Comparison of ENCODE assay signal across 21 mouse cellular contexts in the genomic region with DNA sequence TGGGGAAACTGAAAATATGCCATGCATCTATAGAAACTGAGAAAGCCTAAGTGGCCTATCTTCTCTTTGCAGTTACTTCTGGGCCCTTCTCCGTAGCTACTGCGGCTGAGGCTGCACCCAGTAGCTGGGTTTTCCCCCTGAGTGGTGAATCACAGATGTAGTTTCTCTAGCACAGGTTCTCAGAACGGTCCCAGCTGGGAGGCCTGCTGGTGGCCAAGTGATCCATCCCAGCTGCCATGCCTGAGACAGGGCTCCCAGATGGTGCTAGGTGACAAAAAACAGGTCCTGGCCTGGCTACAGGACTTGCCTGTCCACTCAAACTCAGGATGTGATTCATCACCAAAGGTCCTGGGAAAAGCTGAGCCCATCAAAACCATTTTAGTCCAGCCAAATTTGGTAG. TPM values are rescaled to one million over a fixed set of nuclear protein-coding genes. Genes with fewer than 3 reads are reported as not detected.
A peak's percentile ranks its signal among the peaks of the same experiment; 100 is the strongest.
DNase-seq lines count a peak whose midpoint lies in the region; ATAC-seq and TF ChIP-seq lines count a peak whose summit lies in the region.
"Had no signal": no experiment of that assay in that cellular context is flagged by ENCODE, and none has a peak within 500 bp of the region (broad histone marks: within the 10 kb centered on the region; RNA-seq: fewer than 3 reads in every experiment).

No protein-coding gene starts in this region.

- H3K27ac ChIP-seq in intestine, embryonic 14.5 days (ENCODE audit: low read depth), result no peak overlapping the region
- H3K27ac ChIP-seq in intestine, postnatal 0 days (ENCODE audit: low read depth, low read length), result no peak overlapping the region
- no peak overlapping the region for H3K27ac ChIP-seq in forebrain, embryonic 13.5 days
- no peak overlapping the region for H3K27ac ChIP-seq in limb, embryonic 10.5 days
- H3K27ac ChIP-seq: heart, embryonic 15.5 days; hindbrain, embryonic 13.5 days; layer of hippocampus, adult 2 months; limb, embryonic 12.5 days; midbrain, embryonic 15.5 days; stomach, embryonic 15.5 days had no signal

- TF ChIP-seq POLR2A in lung, adult 2 months (IDR thresholded peaks at IDR 0.05; ENCODE audit: borderline replicate concordance, extremely low read depth, low read depth, low read length), result no peak

- H3K27me3 ChIP-seq in intestine, embryonic 14.5 days (replicated peaks; ENCODE audit: control insufficient read depth, insufficient read depth, low read length), result no peaks in the 10 kb centered on the region
- H3K27me3 ChIP-seq in intestine, postnatal 0 days (replicated peaks; ENCODE audit: control insufficient read depth, insufficient read depth, low read length), result no peaks in the 10 kb centered on the region
- H3K27me3 ChIP-seq in forebrain, embryonic 13.5 days, result no peaks in the 10 kb centered on the region
- H3K27me3 ChIP-seq in limb, embryonic 10.5 days (ENCODE audit: low read depth, poor library complexity, severe bottlenecking), result no peaks in the 10 kb centered on the region
- H3K27me3 ChIP-seq: heart, embryonic 15.5 days; hindbrain, embryonic 13.5 days; limb, embryonic 12.5 days; midbrain, embryonic 15.5 days; Patski; stomach, embryonic 15.5 days had no signal

- H3K4me1 ChIP-seq in intestine, embryonic 14.5 days (replicated peaks; ENCODE audit: control insufficient read depth, insufficient read depth, low read length), result no peaks in the 10 kb centered on the region
- no peaks in the 10 kb centered on the region for H3K4me1 ChIP-seq in intestine, postnatal 0 days (replicated peaks; ENCODE audit: control insufficient read depth, insufficient read depth, low read length)
- peaks cover 3% of the 10 kb centered on the region; the same call in 1 of the 2 replicates for H3K4me1 ChIP-seq in lung, adult 2 months (ENCODE audit: control insufficient read depth, insufficient read depth, low read length)
- H3K4me1 ChIP-seq in forebrain, embryonic 13.5 days, result no peaks in the 10 kb centered on the region
- no peaks in the 10 kb centered on the region; the same call in 1 of the 2 replicates for H3K4me1 ChIP-seq in limb, embryonic 10.5 days
- H3K4me1 ChIP-seq: heart, embryonic 15.5 days; hindbrain, embryonic 13.5 days; limb, embryonic 12.5 days; midbrain, embryonic 15.5 days; stomach, embryonic 15.5 days had no signal

- no peak for TF ChIP-seq CTCF in intestine, postnatal 0 days (IDR thresholded peaks at IDR 0.05; ENCODE audit: low read depth)
- no peak for TF ChIP-seq CTCF in lung, adult 2 months (IDR thresholded peaks at IDR 0.05; ENCODE audit: insufficient read depth, low read length)

- no peak overlapping the region for H3K4me2 ChIP-seq in intestine, embryonic 14.5 days (ENCODE audit: low read length)
- no peak overlapping the region for H3K4me2 ChIP-seq in intestine, postnatal 0 days (replicated peaks; ENCODE audit: low read depth)
- H3K4me2 ChIP-seq in forebrain, embryonic 13.5 days, result no peak overlapping the region
- H3K4me2 ChIP-seq: heart, embryonic 15.5 days; hindbrain, embryonic 13.5 days; limb, embryonic 12.5 days; midbrain, embryonic 15.5 days; stomach, embryonic 15.5 days had no signal

- no peak overlapping the region for H3K9ac ChIP-seq in intestine, embryonic 14.5 days (ENCODE audit: low read length)
- no peak overlapping the region for H3K9ac ChIP-seq in intestine, postnatal 0 days (ENCODE audit: low read depth, low read length)
- H3K9ac ChIP-seq in forebrain, embryonic 13.5 days, result no peak overlapping the region
- H3K9ac ChIP-seq: heart, embryonic 15.5 days; hindbrain, embryonic 13.5 days; limb, embryonic 12.5 days; liver, postnatal 0 days; midbrain, embryonic 15.5 days; stomach, embryonic 15.5 days had no signal

- no peaks in the 10 kb centered on the region for H3K36me3 ChIP-seq in intestine, embryonic 14.5 days (ENCODE audit: control insufficient read depth, insufficient read depth, low read length)
- H3K36me3 ChIP-seq in intestine, postnatal 0 days (ENCODE audit: control insufficient read depth, insufficient read depth), result no peaks in the 10 kb centered on the region
- H3K36me3 ChIP-seq in forebrain, embryonic 13.5 days (ENCODE audit: poor library complexity, severe bottlenecking), result no peaks in the 10 kb centered on the region
- no peaks in the 10 kb centered on the region for H3K36me3 ChIP-seq in limb, embryonic 10.5 days
- H3K36me3 ChIP-seq: heart, embryonic 15.5 days; hindbrain, embryonic 13.5 days; limb, embryonic 12.5 days; midbrain, embryonic 15.5 days; stomach, embryonic 15.5 days had no signal

- H3K4me3 ChIP-seq in intestine, embryonic 14.5 days (ENCODE audit: low read depth, low read length), result no peak overlapping the region
- H3K4me3 ChIP-seq in intestine, postnatal 0 days (ENCODE audit: low read depth, low read length), result no peak overlapping the region
- no peak overlapping the region for H3K4me3 ChIP-seq in lung, adult 2 months (replicated peaks; ENCODE audit: extremely low read depth, low read depth, low read length)
- H3K4me3 ChIP-seq in forebrain, embryonic 13.5 days, result no peak overlapping the region
- no peak overlapping the region for H3K4me3 ChIP-seq in limb, embryonic 10.5 days
- H3K4me3 ChIP-seq: heart, embryonic 15.5 days; hindbrain, embryonic 13.5 days; layer of hippocampus, adult 2 months; limb, embryonic 12.5 days; midbrain, embryonic 15.5 days; stomach, embryonic 15.5 days had no signal

- no peak for DNase-seq in intestine, embryonic 14.5 days (ENCODE audit: low spot score)
- peak; percentile 67 for DNase-seq in CD4-positive helper T cell, adult 2 months (ENCODE audit: low read depth, low spot score)
- peak; percentile 33 for DNase-seq in lung, adult 2 months
- DNase-seq in naive thymus-derived CD4-positive, alpha-beta T cell, adult 2 months (ENCODE audit: low read depth), result peak; percentile 64
- DNase-seq in c-Kit-positive CD71-positive TER-119-positive erythroid progenitor cells, embryonic 14.5 days (ENCODE audit: low spot score), result no peak
- DNase-seq in limb, embryonic 10.5 days (ENCODE audit: low spot score), result no peak
- DNase-seq: adrenal gland, adult 2 months; cerebellum, postnatal 36 days; gastrocnemius, postnatal 36 days; kidney, adult 9 months; liver, postnatal 0 days had no signal

- H3K9me3 ChIP-seq in intestine, embryonic 14.5 days (ENCODE audit: control insufficient read depth, low read length), result no peaks in the 10 kb centered on the region
- no peaks in the 10 kb centered on the region for H3K9me3 ChIP-seq in intestine, postnatal 0 days (ENCODE audit: control insufficient read depth)
- H3K9me3 ChIP-seq in forebrain, embryonic 13.5 days (replicated peaks), result no peaks in the 10 kb centered on the region
- no peaks in the 10 kb centered on the region for H3K9me3 ChIP-seq in limb, embryonic 10.5 days (replicated peaks)
- H3K9me3 ChIP-seq: heart, embryonic 15.5 days; hindbrain, embryonic 13.5 days; limb, embryonic 12.5 days; midbrain, embryonic 15.5 days; stomach, embryonic 15.5 days had no signal

- 47% methylated on average over 3 of the region's 3 CpGs for WGBS in intestine, embryonic 14.5 days
- 61% methylated on average over 3 of the region's 3 CpGs for WGBS in intestine, postnatal 0 days
- 40% methylated on average over 3 of the region's 3 CpGs for WGBS in lung, adult 2 months
- 81% methylated on average over 3 of the region's 3 CpGs for WGBS in forebrain, embryonic 13.5 days
- 54% methylated on average over 3 of the region's 3 CpGs for WGBS in limb, embryonic 10.5 days

- ATAC-seq in intestine, embryonic 14.5 days (replicated peaks; ENCODE audit: low FRiP score, low TSS enrichment, low read depth), result peak; percentile 40; the same call in 1 of the 2 replicates
- ATAC-seq in intestine, postnatal 0 days, result no peak
- no peak for ATAC-seq in forebrain, embryonic 13.5 days
- ATAC-seq: forebrain, embryonic 16.5 days; liver, postnatal 0 days; midbrain, embryonic 15.5 days; Patski had no signal

RNA-seq across cellular contexts. Expression of a gene that starts 24.3 kb away (rescaled TPM):
- 0.05 and 0.09 TPM in 2 replicates for polyA plus RNA-seq in intestine, embryonic 14.5 days (2014; fragmentation: Nextera tagmentation; extraction: Ambion mirVana)
- 0.05 and 0.07 TPM in 2 replicates for polyA plus RNA-seq in intestine, postnatal 0 days (2015; fragmentation: Nextera tagmentation; extraction: Ambion mirVana)
- 2.1 and 3.3 TPM in 2 replicates for polyA plus RNA-seq in lung, adult 2 months (2012; rRNA removed)
- polyA plus RNA-seq in forebrain, embryonic 13.5 days (2015; fragmentation: Nextera tagmentation; extraction: Ambion mirVana), result 0.37 and 0.49 TPM in 2 replicates
- polyA plus RNA-seq in limb, embryonic 10.5 days (2016; fragmentation: Nextera tagmentation; extraction: Ambion mirVana), result 0.03 TPM in 1 of 2 replicates, not detected in the other

RNA-seq across cellular contexts. Expression of a gene that starts 40.7 kb away (rescaled TPM):
- polyA plus RNA-seq in intestine, embryonic 14.5 days (2014; fragmentation: Nextera tagmentation; extraction: Ambion mirVana), result 1.4 and 1.7 TPM in 2 replicates
- polyA plus RNA-seq in intestine, postnatal 0 days (2015; fragmentation: Nextera tagmentation; extraction: Ambion mirVana), result 0.13 and 0.29 TPM in 2 replicates
- polyA plus RNA-seq in lung, adult 2 months (2012; rRNA removed), result 16.6 and 18.2 TPM in 2 replicates
- polyA plus RNA-seq in forebrain, embryonic 13.5 days (2015; fragmentation: Nextera tagmentation; extraction: Ambion mirVana), result 12.9 and 13.4 TPM in 2 replicates
- 2.0 and 2.1 TPM in 2 replicates for polyA plus RNA-seq in limb, embryonic 10.5 days (2016; fragmentation: Nextera tagmentation; extraction: Ambion mirVana)
- polyA plus RNA-seq: Patski had no signal

Comparison
In these comparisons a context has a peak if more than half of its experiments do, and no peak if none do; other contexts are left out.
1. DNase-seq: peak in CD4-positive helper T cell, adult 2 months (single experiment), lung, adult 2 months (single experiment) and naive thymus-derived CD4-positive, alpha-beta T cell, adult 2 months (single experiment); none in intestine, embryonic 14.5 days (single experiment), c-Kit-positive CD71-positive TER-119-positive erythroid progenitor cells, embryonic 14.5 days (single experiment) and limb, embryonic 10.5 days (single experiment).